Mouse (Mus musculus) G1E-ER4 (cell line): ENCODE data around the gene Ppil2. TPM values are rescaled to one million over a fixed set of nuclear protein-coding genes. Genes with fewer than 3 reads are reported as not detected.

Source experiments
- GATA1 ChIP-seq: IDR thresholded peaks from one replicate; pipeline ENCODE4 v1.8.0; 2012; ENCODE audit warnings: low read length, inconsistent platforms
- polyA plus RNA-seq: library from polyadenylated mRNA; stranded (reverse); fragments of >175 nt; gene quantifications from 2 replicates; pipeline ENCODE4 v1.2.3, GENCODE M21; 2012

Ppil2 gene
- polyA plus RNA-seq, 1 experiment, result 80.3 TPM

DNA sequence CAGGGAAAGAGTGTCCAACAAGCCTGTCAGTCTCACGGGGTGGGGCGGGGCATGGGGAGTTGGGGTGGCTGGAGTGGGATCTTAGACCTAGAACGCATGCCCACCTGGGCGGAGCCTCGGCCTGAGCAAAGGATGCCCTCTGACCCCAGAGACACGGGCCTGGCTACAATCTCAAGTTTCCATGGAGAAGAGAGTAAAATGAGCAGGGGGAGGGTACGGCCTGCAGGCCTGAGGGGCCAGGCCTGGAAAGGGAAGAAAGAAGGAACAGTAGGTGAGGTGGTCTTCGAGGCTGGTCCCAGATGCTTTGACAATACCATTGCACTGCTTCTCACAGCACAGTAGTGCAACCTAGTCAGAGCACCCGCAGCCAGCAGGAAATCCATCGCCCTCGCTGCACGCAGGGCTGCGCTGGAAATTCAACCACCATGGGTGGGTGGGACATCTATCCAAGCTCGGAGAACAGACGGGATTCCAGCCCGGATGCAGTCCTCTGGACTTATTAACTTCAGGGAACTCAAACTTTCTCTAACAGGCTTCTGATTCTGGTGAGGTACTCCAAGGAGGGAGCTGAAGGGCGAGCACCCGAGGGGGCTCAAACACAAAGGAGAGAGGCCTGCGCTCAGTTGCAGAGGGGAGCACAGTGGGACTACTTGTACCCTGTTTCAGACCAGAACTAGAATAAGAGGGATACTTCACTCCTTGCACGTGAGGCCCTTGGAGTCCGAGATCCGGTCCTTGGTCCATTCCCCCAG, 13.2 kb upstream of the Ppil2 start:
- no peak for TF ChIP-seq GATA1

DNA sequence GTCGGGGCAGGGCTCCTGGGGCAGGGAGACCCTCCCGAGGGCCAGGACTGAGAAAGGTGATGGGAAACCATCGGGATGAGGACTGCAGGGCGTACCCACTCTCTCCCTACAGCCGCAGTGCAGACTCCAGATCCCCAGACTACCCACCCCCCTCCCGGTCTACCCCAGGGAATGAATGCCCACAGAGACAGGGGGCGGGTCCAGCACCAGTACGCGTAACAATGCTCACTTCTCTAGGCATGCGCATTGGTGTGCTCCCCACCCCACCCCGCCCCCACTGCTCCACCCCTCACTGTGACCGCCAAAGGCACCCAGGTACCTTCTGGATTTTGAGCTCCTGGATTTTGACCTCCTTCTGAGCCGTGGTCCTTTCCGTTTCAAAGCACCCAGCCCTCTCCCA, 10.5 kb upstream of the Ppil2 start:
- no peak for TF ChIP-seq GATA1

- no peak for TF ChIP-seq GATA1
Measured at GRCm38 (mm10) chr16:17117309-17117799, 6.3 kb upstream of the Ppil2 start.

- TF ChIP-seq GATA1, result no peak
Measured at GRCm38 (mm10) chr16:17104600-17104999, 6.5 kb downstream of the Ppil2 start.

DNA sequence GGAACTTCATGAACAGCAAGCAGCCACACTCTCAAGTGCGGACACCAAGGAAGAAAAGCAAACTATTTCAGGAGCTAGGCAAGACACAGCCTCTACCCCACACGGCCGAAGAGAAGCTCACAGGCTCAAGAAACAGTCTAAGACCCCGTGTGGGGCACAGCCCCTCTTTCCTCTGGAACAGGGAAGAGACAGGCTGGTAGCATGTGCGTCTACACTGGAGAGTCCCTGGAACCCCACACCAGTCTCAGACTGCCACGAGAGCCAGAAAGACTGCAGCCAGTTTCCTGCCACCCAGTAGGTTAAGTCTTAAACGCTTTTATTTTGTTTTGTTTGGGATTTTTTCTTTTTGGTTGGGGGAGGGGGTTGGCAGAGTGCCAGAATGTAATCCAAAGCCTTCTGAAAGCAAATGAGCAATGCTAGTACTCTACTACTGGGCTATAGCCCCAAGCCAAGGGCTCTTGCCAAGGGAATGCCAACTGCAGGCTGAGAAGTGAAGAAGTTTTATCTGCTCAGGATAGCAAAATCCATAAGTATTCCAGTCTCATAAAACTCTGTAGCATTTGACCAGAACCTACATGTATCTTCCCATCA, 8.3 kb downstream of the Ppil2 start:
- TF ChIP-seq GATA1, result no peak

- no peak for TF ChIP-seq GATA1
Measured at GRCm38 (mm10) chr16:17096938-17097337, 14.1 kb downstream of the Ppil2 start.

DNA sequence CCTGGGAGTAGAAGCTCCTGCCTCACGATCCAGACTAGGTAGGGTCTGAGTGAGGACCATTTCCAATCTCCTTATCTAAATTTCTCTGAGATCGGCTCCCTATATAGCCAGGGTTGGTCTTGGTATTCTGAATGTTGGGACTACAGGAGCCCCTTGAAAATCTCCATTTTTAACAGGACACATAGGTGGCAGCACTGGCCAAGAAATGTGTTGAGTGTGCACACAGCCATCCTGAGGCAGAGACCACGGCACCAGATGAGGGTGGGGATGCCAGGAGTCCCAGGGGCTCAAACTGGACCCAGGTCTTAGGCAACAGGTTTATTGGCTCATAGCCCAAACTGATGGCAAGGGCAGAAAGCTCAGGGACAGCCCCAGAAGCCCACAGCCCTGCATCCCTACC, 22.7 kb downstream of the Ppil2 start:
- TF ChIP-seq GATA1, result no peak

DNA sequence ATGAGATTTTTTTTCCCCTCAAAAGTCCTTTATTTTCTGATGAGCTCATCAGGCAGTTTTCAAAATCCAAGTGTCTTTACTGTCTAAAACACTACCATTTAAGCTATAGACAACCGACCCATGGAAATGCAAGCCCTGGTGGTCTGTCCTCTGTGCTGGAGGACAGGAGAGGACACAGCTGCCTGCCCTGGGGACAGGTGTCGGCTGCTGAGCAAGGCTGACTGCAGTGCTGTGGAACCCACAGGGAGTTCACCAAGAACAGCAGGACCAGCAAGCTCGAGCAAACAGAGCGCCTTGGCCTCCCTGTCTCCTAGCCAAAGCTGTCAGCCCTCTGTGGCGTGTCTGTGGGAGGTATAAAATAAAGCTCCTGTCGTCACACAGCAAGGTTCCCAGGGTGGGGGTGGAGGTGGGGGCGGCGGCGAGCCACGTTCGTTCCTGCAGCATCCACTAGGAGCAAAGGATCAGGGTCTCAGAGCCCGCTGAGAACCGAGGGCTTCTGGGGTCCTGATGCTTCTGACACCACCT, 24.3 kb downstream of the Ppil2 start:
- TF ChIP-seq GATA1, result no peak

GRCm38 (mm10) chr16:17086241-17086640, 24.8 kb downstream of the Ppil2 start:
- TF ChIP-seq GATA1, result no peak

- no peak for TF ChIP-seq GATA1
Measured at GRCm38 (mm10) chr16:17085636-17086035, 25.4 kb downstream of the Ppil2 start.

DNA sequence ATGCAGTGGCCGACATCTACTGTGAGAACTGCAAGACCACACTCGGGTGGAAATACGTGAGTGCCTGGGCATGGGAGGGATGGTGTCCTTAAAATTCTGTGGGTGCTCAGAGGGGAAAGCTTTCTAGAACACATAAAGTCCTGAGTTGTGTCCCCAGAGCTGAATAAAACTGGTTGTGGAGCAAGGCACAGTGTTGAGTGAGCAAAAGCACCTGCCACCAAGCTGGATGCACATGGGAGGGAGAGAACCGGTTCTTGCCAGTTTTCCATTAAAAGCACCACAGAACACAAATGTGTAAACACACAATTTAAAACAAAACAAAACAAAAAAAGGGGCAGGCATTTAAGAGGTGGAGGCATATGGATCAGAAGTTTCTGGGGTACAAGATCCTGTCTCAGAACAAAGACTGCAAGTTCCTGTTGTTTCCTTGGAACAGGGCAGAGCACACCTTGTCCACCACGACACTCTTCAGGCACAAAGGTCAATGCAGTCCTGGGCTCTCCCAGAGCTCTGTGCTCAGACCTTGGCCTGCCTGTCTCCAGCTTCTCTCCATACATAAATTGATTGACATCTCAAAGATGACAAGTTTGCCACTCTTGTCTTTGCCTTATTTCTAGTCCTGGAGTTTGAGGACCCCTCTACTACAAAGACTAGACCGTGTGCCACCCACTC, 28.8 kb downstream of the Ppil2 start:
- no peak for TF ChIP-seq GATA1

GRCm38 (mm10) chr16:17078101-17078500, 33.0 kb downstream of the Ppil2 start:
- TF ChIP-seq GATA1, result no peak

DNA sequence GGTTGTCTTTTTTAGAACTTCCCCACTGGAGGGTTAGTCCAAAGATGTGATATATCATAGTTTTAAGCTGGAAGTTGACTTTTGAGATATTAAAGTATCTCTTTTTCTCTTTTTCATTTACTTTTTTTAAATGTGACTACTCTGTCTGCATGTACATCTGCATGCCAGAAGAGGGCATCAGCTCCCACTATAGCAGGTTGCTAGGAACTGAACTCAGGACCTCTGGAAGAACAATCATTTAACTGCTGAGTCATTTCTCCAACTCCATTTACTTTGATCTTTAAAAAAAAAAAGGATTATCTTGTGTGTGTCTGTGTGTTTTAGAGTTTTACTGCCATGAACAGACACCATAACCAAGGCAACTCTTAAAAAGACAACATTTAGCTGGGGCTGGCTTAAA, 34.2 kb downstream of the Ppil2 start:
- no peak for TF ChIP-seq GATA1

DNA sequence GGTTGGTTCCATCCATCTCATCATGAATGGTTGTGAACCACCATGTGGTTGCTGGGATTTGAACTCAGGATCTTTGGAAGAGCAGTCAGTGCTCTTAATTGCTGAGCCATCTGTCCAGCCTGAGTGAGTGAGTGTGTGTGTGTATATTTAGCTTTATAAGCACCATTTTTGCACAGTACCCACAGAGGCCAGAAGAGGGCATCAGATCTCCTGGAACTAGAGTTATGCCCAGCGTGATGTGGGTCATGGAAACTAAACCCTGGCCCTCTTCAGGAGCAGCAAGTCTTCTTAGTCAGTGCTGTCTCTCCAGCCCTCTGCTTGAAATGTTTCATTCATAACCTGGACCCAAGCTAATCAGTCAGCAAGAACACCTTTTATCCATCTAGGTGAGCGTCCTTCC, 34.8 kb downstream of the Ppil2 start:
- no peak for TF ChIP-seq GATA1

GRCm38 (mm10) chr16:17073000-17073399, 38.1 kb downstream of the Ppil2 start:
- TF ChIP-seq GATA1, result no peak

GRCm38 (mm10) chr16:17070716-17071115, 40.3 kb downstream of the Ppil2 start:
- TF ChIP-seq GATA1, result no peak
